Mouse (Mus musculus) cerebellum, postnatal 4 days (tissue): Measurements from ENCODE around the gene Gfi1.

ENCODE experiments used
- DNase-seq, 2 experiments: peaks; one replicate each; pipeline ENCODE4 v3.0.0; 2022; ENCODE audit warnings: low spot score in 2 of 2, mixed read lengths in 1 of 2

Gene Gfi1

DNA sequence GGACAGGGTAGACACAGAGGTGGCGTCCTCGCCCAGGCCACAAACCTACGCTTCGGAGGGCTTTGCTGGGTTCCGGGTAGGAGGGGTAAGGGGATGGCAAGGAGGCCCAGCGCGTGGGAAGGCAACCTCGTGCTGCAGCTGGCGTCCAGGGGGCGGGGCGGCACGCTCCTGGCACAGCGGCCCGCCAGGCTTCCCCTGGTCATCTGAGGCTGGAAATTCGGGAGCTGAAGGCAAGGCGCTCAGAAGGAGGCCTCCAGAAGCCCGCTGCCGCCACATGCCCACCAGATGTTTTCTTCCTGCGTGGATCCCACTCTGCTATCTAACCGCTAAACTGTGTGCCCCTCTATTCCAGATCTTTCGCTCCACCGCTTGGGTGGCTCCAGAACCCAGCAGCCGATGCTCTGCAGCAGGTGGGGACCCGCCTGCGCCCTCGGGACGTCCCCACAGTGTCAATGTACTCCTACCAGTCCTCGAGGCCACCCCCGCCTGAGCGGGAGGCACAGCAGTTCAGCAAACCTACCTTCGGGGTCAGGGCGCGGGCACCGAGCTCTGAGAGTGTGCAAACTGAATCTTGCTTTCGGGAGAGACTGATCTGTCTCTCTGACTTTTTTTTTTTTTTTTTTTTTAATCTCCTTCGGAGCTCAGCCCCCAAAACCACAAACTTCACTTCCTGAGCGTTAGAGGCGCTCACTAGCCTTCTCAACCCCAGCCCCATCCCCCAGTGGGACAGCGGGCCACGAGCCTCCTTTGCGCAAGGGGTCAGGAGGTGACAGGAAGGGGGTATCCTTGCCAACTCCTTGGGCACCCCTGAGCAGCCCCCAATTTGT is at the start of gene Gfi1:
Gfi1 (minus strand) TSS at position 602 of the 827 bp plus-strand sequence.
- peak in 1 of 2 experiments; percentile 26 for DNase-seq

DNA sequence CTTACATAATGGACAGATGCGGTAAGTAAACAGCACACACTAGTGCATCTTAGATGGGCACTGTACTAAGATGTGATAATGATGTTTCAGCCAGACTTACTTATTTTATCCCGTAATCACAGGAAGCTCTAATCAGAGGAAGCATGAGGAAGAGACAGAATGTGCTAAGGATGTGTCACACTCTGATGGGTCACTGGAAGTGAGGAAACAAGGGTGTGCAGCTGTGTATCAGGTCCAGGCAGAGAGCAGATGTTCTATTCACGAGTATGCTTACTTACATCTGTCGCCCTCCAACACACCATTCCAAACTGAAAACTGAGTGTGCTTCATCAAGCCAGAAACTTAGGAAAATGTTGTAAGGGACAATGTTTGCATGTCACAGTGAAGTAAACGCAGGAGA is 46.2 kb upstream of the Gfi1 start:
- no peak for DNase-seq

DNA sequence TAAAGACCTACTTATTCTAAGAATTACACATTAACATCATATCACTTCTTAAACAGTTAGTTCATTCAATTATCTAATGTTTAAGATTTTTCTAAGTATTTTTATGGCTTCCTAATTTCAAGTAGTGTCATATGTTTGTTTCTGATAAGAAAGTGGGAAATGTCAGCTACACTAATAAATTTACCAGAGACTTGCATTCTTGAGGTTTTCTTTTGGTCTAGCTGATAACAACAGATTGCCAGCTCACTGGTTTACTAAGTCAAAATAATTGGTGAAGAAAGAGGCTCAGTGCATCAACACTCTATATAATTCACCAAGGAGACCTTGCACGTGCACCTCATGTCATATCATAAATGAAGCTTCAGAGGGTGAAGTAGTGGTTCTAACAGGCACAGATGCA is 42.4 kb upstream of the Gfi1 start:
- no peak for DNase-seq

DNA sequence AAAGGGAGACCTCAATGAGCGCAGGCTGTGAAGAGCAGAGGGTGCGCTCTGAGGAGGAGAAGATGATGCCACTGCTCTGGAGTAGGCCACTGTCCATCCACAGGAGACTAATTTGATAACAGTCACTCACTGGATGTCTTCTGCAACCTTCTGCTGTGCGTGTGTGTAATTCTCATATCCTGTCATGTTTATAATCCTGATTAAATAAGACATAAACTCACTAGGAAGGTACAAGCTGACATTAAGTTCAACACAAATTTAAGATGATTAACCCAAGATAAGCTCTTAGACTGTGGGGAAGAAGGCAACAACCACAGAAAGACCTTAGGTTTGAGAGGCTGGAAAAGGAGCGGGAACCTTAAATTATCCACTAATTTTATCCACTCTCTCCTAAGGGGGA is 40.1 kb upstream of the Gfi1 start:
- DNase-seq = no peak

GRCm38 (mm10) chr5:107764486-107764885 is 38.6 kb upstream of the Gfi1 start:
- DNase-seq = no peak

- no peak for DNase-seq
Observed at GRCm38 (mm10) chr5:107763674-107764073, 37.8 kb upstream of the Gfi1 start.

GRCm38 (mm10) chr5:107759121-107759520 is 33.3 kb upstream of the Gfi1 start:
- DNase-seq = no peak

GRCm38 (mm10) chr5:107756072-107756471 is 30.2 kb upstream of the Gfi1 start:
- no peak for DNase-seq

DNA sequence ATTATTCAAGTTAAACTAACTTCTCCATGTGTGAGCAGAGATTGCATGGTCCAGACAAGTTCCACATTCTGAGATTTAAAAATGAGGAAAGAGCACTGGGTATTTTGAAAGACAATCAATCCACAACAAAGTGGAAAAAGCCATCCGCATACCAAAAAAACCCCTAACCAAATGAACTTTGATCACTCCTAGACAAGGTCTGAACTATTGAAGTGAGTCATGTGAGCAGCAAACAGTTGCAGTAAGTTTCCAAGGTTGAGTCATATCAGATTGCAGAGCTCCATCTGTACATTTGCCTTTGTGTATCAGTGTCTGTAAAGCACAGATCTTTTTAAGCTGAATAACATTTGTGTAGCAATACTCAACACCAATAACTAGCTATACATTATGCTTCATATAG is 28.9 kb upstream of the Gfi1 start:
- no peak for DNase-seq

- DNase-seq = no peak
Observed at GRCm38 (mm10) chr5:107753656-107754055, 27.8 kb upstream of the Gfi1 start.

GRCm38 (mm10) chr5:107749229-107749916 is 23.5 kb upstream of the Gfi1 start:
- no peak for DNase-seq

DNA sequence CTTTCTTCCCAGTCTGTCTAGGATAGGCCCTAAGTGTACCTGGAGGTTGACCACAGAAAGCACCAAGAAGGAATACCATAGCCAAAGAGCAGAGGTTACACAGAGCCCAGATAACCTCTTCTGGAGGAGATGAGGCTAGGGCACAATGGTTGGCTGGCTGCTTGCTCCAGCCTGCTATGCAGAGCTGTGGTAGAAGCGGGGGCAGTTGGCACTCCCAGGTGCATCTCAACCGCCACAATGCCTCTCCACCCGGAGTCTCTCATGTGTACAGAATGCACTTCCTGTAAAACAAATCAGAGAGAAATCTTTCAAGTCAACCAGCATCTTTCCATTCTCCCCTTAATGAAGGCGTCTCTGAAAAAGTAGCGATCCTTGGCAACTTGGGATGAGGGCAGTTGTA is 13.2 kb upstream of the Gfi1 start:
- DNase-seq = no peak

- DNase-seq = no peak
Observed at GRCm38 (mm10) chr5:107738296-107738695, 12.5 kb upstream of the Gfi1 start.

- DNase-seq = no peak
Observed at GRCm38 (mm10) chr5:107736171-107736570, 10.3 kb upstream of the Gfi1 start.

GRCm38 (mm10) chr5:107731844-107732243 is 6.0 kb upstream of the Gfi1 start:
- DNase-seq = no peak

GRCm38 (mm10) chr5:107731408-107731807 is 5.6 kb upstream of the Gfi1 start:
- no peak for DNase-seq

- DNase-seq = no peak
Observed at GRCm38 (mm10) chr5:107727007-107727402, 1.2 kb upstream of the Gfi1 start.

DNA sequence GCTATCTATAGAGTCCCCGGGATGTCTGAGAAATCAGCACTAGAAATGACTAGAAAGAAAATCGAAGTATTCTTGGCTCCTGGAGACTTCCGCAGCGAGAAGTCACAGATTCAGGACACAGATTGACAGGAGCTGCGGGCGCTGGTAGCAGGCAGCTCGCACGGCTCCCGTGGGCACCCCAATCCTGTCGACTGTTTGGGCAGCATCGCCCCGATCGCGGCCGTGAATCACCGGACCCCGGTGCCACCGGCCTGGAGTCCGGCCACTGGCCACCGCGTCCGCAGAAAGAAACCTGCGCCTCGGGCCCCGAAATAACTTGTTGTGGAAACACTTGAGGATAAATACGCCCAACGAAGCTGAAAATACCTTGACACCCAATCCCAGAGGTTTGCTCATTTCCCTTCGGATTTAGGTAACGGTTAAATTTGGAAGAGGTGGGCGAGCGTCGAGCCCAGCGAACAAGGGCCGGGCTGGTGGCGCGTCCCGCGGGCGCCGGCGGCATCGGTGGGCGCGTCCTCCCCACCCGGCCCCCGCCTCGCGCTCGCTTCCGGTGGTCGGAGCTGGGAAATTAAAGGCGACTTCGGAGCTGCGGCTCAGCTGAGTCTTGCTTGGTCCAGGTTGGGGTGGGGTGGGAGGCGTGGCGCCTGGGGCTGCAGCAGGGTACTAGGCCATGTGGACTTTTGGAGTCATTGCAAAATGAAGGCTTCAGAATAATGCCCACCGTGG is 608 bp upstream of the Gfi1 start:
- peak in 1 of 2 experiments; percentile 6 for DNase-seq

DNA sequence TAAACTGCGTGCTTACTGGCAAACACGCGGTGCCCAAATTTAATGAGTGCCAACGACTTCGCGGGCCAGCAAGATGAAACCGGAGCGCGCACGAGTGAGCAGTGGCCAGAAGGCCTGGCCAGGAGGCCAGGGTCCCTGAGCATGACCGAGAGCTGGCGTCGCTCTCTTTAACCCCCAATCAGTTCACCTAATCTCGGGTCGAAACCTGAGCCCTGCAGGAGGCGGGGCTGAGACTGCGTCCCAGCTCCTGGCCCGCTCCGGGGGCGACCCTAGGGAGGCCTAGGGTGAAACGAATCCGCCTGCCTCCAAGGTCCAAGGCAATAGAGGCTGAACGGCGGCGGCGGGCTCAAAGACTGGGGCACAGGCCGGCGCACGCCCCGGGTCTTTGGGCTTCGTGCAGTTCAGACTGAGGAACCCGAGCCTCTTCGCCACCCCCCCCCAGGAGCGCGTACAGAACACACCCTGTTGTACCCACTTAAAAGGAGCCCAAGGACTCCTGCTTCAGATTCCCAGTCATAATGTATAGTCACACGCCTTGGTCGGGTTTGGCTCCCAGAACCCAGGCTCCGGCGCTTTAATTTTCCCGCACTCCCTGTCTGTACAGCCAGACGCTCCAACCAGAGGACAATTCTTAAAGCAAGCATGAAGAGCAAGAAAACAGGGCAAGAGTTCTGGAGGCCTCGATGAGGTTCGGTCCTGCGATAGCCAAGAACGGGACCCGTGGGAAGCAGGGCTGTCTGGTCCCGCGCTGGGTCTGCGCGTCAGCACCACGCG is 988 bp downstream of the Gfi1 start:
- DNase-seq = no peak

- no peak for DNase-seq
Observed at GRCm38 (mm10) chr5:107723541-107724511, 2.0 kb downstream of the Gfi1 start.
